Mouse (Mus musculus): ENCODE data around the gene Mrps12. TPM values are rescaled to one million over a fixed set of nuclear protein-coding genes. Genes with fewer than 3 reads are reported as not detected.

Mrps12 gene
- total RNA-seq (2021): 10 to 100 TPM; 74.6 to 82.1 TPM
- polyA plus RNA-seq (2012; rRNA removed): 217 and 245 TPM in 2 replicates
- long read RNA-seq, transcript Mrps12-201 (3 exons, 722 nt): major isoform, 77 of 96 reads
- long read RNA-seq, transcript Mrps12-204 (2 exons, 883 nt): minor isoform, 16 of 96 reads
- long read RNA-seq, partial matches to known transcripts: 2 of 96 reads
- long read RNA-seq, other reads (novel, unspliced or antisense): 1 of 96 reads

- peak; percentile 96 for DNase-seq
Measured at GRCm38 (mm10) chr7:28741709-28742438, at the start of gene Mrps12, which contains the start of gene Sars2. Gene Mrps12, minus strand, starts transcription at chr7:28741820. Gene Sars2, plus strand, starts transcription at chr7:28741992.

GRCm38 (mm10) chr7:28790066-28790806 is 48.6 kb upstream of the Mrps12 start:
- DNase-seq: no peak

DNA sequence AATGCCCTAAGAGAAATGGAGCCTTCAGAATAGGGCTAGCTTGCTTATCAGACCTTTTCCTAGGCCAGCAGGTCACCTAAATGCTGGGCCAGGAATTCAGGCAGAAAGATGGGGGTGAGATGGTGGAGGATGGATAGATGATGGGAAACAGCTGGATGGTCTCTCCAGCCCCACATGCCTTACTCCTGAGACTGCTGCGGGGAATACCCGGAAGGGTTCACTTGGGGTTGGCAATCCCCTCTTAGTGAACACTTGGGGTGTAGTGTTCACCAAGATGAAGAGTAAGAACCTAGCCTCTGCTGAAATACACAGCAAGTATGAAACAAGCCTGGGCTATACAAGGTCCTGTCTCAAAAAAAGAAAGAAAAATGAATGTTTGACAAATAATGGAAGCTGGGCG is 47.6 kb upstream of the Mrps12 start:
- DNase-seq: no peak

DNA sequence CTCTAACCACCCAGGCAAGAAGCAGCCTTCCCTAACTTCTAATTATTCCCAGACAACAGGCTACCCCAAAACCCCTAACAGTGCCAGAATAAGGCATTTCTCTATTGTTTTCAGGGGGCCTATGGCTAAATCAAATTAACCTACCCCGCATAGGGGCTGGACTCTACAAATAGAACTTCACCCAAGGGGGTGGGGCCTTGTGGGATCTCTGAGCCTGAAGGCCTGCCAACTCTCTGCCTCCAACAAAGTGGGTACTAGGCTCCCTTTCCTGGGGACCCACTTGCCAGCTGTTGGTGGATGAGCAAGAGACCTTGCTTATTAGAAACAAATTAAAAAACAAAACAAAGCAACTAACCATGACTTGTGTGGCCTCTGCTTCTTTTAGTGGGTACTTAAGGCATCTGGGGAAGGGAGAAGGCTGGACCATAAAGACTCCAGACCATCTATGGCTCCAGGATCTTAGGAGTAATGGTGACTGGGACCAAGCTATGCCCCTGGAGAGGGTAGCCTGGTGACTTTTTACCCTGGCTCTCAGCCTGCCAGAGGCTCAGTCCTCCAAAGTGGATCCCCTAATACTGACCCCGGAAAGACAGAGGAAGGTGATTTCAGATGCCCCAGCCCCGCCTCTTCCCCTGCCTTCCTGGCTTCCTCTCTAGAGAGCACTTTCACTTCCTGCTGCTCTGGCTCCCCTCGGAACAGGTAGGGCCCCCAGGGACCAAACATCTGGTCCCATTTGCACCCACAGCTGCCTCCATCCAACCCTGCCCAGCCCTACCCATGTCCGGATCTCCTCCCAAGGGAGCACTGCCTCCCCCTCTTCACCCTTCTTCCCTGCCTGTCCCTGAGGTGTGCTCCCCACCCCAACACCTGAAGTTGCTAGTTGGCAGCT is 46.9 kb upstream of the Mrps12 start, which contains the start of gene Rinl:
Rinl (plus strand) TSS at position 663 of the 889 bp plus-strand sequence.
- no peak for DNase-seq

- DNase-seq: no peak
Measured at GRCm38 (mm10) chr7:28787884-28788283, 46.3 kb upstream of the Mrps12 start.

GRCm38 (mm10) chr7:28785161-28785560 is 43.5 kb upstream of the Mrps12 start:
- no peak for DNase-seq

DNA sequence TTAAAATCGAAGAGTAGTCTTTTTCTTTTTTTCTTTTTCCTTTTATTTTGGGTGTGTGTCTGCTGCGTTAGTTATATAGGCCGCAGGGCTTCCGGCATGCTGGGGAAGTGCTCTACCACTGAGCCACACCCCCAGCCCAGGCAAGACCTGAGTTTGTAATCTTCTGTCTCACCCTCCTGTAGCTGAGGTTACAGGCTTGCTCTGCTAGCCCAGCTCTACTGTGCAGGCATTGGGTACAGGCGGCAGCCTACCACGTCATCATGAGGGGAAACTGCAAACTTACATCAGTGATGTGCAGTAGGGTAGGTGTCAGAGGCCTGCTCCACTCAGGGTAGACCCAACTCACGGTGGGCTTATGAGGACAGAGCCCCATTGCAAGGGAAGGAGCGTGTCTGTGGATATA is 39.6 kb upstream of the Mrps12 start:
- no peak for DNase-seq

GRCm38 (mm10) chr7:28780857-28781256 is 39.2 kb upstream of the Mrps12 start:
- peak; percentile 52 for DNase-seq

DNA sequence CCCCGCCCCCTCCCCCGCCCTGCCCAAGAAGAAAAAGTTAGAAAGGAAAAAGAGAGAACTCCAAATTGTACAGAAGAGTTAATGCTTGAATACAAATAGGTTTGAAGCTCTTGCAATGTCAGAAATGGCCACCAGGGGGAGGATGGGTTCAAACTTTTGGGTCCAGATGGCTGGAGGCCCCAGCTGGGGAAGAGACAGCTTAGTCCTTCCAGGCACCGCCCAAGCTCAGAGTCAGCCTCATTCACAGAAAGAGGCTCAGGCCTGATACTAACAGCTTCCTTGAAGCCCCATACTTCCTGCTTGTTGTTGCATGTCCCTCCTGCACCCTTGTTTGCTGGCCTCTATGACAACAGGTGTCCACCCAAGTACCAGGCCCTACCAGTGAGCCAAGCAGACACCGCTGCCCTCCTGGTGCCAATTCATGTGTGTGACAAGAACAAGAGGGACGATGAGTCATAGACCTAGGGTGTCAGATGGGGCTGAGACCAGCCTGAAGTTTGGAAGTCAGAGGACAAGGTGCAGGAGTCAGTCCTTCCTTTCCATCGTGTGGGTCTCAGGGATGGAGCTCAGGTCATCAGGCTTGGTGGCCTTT is 38.5 kb upstream of the Mrps12 start:
- DNase-seq: peak; percentile 86

GRCm38 (mm10) chr7:28778825-28779224 is 37.2 kb upstream of the Mrps12 start:
- peak; percentile 68 for DNase-seq

DNA sequence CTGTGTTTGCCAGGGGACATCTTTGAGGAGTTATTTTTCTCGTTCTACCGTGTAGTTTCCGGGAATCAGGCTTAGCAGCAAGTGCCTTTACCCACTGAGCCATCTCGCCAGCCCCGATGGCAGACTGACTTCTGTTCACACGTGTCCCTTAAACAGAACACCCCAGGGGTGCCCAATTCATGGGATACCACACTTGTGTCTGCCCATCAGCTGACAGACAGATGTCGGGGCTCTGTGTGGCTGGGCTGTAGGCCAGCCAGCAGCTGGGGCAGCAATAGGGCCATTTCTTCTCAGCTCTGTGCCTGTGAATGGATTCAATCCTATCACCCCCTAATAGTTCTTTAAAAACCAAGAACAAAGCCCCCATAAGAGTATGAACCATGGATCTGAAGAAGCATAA is 33.5 kb upstream of the Mrps12 start:
- DNase-seq: no peak

DNA sequence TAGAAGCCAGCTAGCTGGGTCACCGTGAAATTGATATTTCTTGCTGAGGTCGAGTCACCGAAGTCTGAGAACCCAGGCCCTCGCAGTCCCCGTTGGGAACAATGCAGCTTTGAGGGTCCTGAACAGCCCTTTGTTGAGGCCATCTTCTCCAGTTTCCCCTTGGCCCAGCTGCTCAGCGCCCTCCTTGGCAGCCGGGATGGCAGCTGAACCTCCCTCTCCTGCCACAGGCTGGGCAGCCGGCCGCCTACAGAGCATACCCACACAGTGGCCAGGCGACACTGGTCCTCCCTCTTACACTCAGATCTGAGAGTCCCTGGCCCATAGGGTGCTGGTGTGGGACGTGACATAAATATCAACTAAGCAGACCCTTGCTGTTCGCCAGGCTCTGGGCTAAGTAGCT is 32.5 kb upstream of the Mrps12 start:
- no peak for DNase-seq

GRCm38 (mm10) chr7:28773163-28773562 is 31.5 kb upstream of the Mrps12 start:
- no peak for DNase-seq

GRCm38 (mm10) chr7:28771867-28772266 is 30.2 kb upstream of the Mrps12 start:
- no peak for DNase-seq

DNA sequence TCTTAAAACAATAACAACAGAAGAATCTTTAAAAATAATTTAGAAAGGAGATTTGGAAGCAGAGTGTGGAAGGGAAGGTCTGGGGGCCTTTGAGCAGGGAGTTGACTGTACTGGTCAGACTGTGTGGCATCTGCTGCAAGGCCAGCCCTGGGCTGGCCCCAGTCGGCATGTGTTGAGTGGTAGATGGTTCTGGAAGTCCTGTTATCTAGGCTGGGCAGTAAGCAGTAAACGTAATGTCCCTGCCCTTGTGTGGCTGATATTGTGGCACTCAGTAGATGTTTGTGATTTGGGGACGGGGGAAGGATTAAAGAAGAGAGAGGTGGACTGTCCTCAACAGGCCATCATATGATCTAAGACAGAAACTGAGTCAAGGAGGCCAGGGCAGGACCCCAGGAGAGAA is 28.7 kb upstream of the Mrps12 start:
- no peak for DNase-seq

GRCm38 (mm10) chr7:28769414-28769958 is 27.9 kb upstream of the Mrps12 start:
- no peak for DNase-seq

DNA sequence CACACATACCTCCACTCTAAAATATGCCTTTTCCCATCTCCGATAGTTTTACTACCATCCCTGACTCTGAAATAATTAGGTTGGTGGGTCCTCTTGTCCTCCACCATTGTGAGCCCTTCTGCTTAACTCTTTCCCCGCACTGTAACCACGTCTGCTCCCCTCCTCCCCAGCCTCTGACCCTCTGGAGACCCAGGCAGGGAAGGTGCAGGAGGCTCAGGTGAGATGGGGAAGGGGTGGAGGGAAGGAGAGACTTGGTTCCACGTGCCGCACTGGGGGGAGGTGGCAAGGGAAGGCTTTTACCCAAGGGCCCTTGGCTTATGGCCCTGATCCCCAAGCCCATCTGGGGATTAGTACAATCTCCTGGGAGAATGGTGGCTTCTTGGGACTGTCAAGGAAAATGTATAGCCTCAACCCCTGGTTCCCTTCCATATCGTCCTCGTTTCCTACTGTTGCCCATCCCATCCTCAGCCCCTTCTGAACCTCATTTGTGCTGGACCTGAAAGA is 25.9 kb upstream of the Mrps12 start, which contains the start of gene Nfkbib:
Nfkbib (minus strand) TSS at position 51 of the 504 bp plus-strand sequence.
- no peak for DNase-seq

- DNase-seq: no peak
Measured at GRCm38 (mm10) chr7:28766910-28767309, 25.3 kb upstream of the Mrps12 start.

- DNase-seq: peak; percentile 98
Measured at GRCm38 (mm10) chr7:28766173-28766879, 24.7 kb upstream of the Mrps12 start, which contains the start of gene Sirt2. Gene Sirt2, plus strand, starts transcription at chr7:28766735.

DNA sequence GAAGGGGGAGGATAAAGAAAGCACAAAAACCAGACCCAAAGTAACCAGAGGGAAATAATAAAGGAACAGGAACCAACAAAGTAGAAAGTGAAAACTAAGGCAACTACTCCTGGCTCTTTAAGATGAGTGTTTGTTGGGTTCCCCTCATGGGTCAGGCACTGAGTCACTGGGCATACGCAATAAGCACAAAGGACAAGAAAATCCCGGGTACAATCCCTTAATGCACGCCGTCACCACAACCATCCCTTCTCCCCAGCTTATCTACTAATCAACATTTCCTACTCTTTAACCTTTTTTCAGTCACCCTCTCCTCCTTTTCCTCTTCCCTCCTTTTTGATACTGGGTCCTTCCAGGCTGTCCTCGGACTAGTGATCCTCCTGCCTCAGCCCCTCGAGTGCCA is 23.6 kb upstream of the Mrps12 start:
- DNase-seq: peak; percentile 51

Data from adrenal gland, adult 2 months (tissue).